Mouse (Mus musculus) liver, embryonic 13.5 days (tissue): Measurements from ENCODE around the gene Tcea2. TPM values are rescaled to one million over a fixed set of nuclear protein-coding genes. Genes with fewer than 3 reads are reported as not detected.
A peak's percentile ranks its signal among the peaks of the same experiment; 100 is the strongest.

Experiments
- ATAC-seq: fragments of 200-750 bp; cut with Nextera tagmentation; 2 replicates; pipeline ENCODE4 v1.8.0; 2017; ENCODE audit warnings: low read depth, mild to moderate bottlenecking, moderate number of reproducible peaks, moderate library complexity
- DNase-seq: peaks from one replicate; pipeline ENCODE4 v3.0.0; 2022
- H3K27ac ChIP-seq: fragments of 300-500 bp; sonication (generic); 2 replicates; pipeline ENCODE4 v1.5.1; 2015; ENCODE audit warnings: moderate library complexity, mild to moderate bottlenecking, inconsistent platforms
- H3K27me3 ChIP-seq: fragments of 300-500 bp; sonication (generic); 2 replicates; pipeline ENCODE4 v1.6.1; 2015; ENCODE audit warnings: mild to moderate bottlenecking, inconsistent platforms
- H3K36me3 ChIP-seq: fragments of 300-500 bp; sonication (generic); 2 replicates; pipeline ENCODE4 v1.6.1; 2015; ENCODE audit warnings: mild to moderate bottlenecking, inconsistent platforms
- H3K4me1 ChIP-seq: fragments of 300-500 bp; sonication (generic); replicated peaks from 2 replicates; pipeline ENCODE4 v1.6.1; 2015; ENCODE audit warnings: inconsistent platforms
- H3K4me2 ChIP-seq: fragments of 300-500 bp; sonication (generic); 2 replicates; pipeline ENCODE4 v1.6.1; 2015; ENCODE audit warnings: inconsistent platforms, mild to moderate bottlenecking, moderate library complexity
- H3K4me3 ChIP-seq: fragments of 300-500 bp; sonication (generic); replicated peaks from 2 replicates; pipeline ENCODE4 v1.5.1; 2015; ENCODE audit warnings: mild to moderate bottlenecking, inconsistent platforms
- H3K9ac ChIP-seq: fragments of 300-500 bp; sonication (generic); 2 replicates; pipeline ENCODE4 v1.6.1; 2015; ENCODE audit warnings: mild to moderate bottlenecking, inconsistent platforms
- H3K9me3 ChIP-seq: fragments of 300-500 bp; sonication (generic); replicated peaks from 2 replicates; pipeline ENCODE4 v1.6.1; 2016; ENCODE audit warnings: inconsistent platforms
- WGBS: fragments of 180-500 bp; shearing (Covaris S2); methylation state at CpG from one replicate; pipeline ENCODE4 v1.1.7; 2015; ENCODE audit not compliant: insufficient replicate concordance; 5-methylcytosine and 5-hydroxymethylcytosine counted together
- polyA plus RNA-seq: library from polyadenylated mRNA; unstranded; fragments of >200 nt; fragmentation: Nextera tagmentation; extraction: Ambion mirVana; gene quantifications from 2 replicates; pipeline ENCODE4 v1.2.1, GENCODE M21; 2015

Tcea2 gene
- polyA plus RNA-seq, 1 experiment from 2014 or later: 2.6 TPM

DNA sequence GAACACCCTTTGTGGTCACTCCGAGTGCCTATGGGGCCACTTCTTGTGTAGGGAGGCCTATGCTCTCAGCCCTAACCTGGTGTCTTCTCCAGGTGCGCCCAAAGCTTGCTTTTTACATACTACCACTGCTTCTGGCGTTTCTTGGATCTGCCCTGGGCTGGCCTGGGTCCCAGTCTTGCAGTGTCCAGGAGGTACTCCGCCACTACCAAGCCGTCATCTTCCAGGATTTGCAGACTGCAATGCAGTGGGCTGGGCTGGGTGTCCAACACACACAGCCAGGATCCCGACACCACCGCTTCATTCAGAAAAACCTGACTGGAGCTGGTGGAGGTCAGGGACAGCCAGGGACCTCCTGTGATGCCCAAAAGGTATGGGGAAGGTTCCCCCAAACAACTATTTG is 21.6 kb upstream of the Tcea2 start:
- no peak for DNase-seq
- no peak overlapping the region for H3K4me3 ChIP-seq
- no peak overlapping the region for H3K9ac ChIP-seq
- 66% methylated on average over 7 of the region's 7 CpGs for WGBS
- H3K27ac ChIP-seq: no peak overlapping the region
- peaks cover 31% of the 10 kb centered on the region for H3K36me3 ChIP-seq
- H3K27me3 ChIP-seq: no peaks in the 10 kb centered on the region
- no peak for ATAC-seq
- no peak overlapping the region for H3K4me2 ChIP-seq
- no peaks in the 10 kb centered on the region for H3K9me3 ChIP-seq
- H3K4me1 ChIP-seq: peaks cover 31% of the 10 kb centered on the region

DNA sequence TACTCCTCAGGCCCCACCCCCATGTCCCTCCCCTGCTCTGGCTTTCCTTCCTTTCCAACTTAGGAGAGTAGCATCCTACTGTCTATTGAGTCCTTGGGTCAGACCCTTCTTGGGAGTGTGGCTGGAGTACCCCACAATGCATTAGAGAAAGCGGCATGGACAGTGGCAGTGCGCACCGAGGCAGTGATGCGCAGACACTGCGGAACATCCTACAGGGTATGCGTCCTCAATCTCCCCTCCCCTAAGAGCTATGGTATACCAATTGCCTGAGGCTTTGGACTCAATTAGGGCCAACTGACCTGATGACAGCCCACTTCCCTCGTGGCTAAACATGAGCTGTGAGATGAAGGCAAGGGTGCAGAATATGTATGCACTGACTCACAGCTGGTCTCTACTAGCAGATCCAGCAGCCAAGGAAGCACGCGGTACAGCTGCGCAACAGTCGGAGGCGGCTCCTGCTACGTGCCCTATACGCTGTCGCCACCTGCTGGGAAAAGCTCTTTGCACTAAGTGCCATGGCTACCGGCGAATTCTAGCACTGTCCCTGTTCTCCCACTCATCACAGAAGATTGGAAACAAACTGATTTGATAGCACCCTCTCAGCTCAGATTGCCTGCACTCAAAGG is 21.1 kb upstream of the Tcea2 start:
- 31% methylated on average over 17 of the region's 17 CpGs for WGBS
- Histone ChIP-seq H3K27ac (no peak overlapping the region), H3K4me2 (0 out of 2 replicates have a peak overlapping the region, but pooled peaks have one; percentile 20)

DNA sequence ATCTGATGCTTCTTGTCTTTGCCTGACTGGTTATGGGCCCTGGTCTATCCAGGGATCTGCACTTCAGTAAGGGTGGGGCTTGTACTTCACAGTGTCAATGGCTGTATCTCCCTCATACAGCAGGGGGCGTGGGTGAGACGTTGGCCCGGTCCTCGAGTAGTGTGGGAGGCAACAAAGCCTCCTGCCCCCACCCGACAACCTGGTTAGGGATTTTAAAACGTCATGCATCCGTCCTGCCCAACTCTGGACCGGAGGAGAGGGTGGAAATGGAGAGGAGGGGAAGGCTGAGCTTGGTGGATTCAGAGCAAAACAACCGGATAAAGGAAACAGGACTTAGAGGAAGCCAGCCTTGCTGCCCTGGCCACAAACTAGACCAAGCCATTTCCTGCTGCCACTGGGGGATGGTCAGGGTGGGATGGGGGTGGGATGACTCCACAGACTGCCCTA is 20.5 kb upstream of the Tcea2 start:
- H3K27me3 ChIP-seq: no peaks in the 10 kb centered on the region
- DNase-seq (peak; percentile 61), ATAC-seq (peak; percentile 80)
- no peak overlapping the region for H3K9ac ChIP-seq
- no peaks in the 10 kb centered on the region for H3K9me3 ChIP-seq
- H3K4me3 ChIP-seq: no peak overlapping the region
- peaks cover 32% of the 10 kb centered on the region for H3K4me1 ChIP-seq
- H3K27ac ChIP-seq: no peak overlapping the region
- 3% methylated on average over 9 of the region's 9 CpGs for WGBS
- 0 out of 2 replicates have a peak overlapping the region, but pooled peaks have one; percentile 20 for H3K4me2 ChIP-seq
- peaks cover 22% of the 10 kb centered on the region for H3K36me3 ChIP-seq

More for the DNA sequence above, 21.1 kb upstream of the Tcea2 start:
- ATAC-seq (peak; percentile 71), DNase-seq (peak; percentile 38)
- H3K4me1 ChIP-seq: peaks cover 32% of the 10 kb centered on the region
- no peaks in the 10 kb centered on the region for H3K27me3 ChIP-seq
- peaks cover 26% of the 10 kb centered on the region for H3K36me3 ChIP-seq
- no peak overlapping the region for H3K4me3 ChIP-seq
- no peaks in the 10 kb centered on the region for H3K9me3 ChIP-seq
- no peak overlapping the region for H3K9ac ChIP-seq

DNA sequence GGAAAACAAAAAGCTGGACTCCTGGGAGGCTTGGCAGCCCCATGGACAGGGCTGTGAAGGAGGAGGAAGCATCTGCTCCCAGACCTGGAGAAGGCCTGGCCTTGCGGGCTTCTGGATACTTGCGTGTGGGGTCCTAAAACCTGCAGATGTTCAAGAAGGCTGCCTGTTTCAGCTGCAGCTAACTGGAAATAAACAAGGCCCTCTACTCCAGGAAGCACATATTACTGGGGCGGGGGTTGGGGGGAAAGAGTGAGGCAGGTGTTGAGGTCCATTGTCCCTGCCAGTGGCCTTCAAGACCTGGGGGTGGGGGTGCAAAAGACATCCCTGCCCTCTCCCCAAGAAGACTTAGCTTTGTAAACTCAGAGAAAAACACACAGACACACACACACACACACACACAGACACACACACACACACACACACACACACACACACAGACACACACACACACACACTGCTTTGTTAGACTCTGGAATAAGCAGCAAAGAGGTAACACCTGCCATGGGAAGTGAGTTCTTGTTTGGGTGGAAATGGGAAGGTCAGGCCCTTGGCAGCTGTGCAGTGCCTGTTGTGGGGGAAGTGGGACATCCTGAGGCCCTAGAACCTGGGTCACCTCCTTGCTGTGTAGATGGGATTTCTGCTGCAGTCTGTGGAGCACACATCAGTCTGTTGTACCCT is 17.4 kb upstream of the Tcea2 start:
- H3K4me3 ChIP-seq: no peak overlapping the region
- no peaks in the 10 kb centered on the region for H3K9me3 ChIP-seq
- 76% methylated on average over 3 of the region's 3 CpGs for WGBS
- H3K4me2 ChIP-seq: no peak overlapping the region
- H3K9ac ChIP-seq: no peak overlapping the region
- no peak for DNase-seq
- H3K36me3 ChIP-seq: no peaks in the 10 kb centered on the region
- peaks cover 27% of the 10 kb centered on the region for H3K4me1 ChIP-seq
- ATAC-seq: no peak; the same call in 1 of the 2 replicates
- peaks cover 2% of the 10 kb centered on the region for H3K27me3 ChIP-seq
- no peak overlapping the region for H3K27ac ChIP-seq

DNA sequence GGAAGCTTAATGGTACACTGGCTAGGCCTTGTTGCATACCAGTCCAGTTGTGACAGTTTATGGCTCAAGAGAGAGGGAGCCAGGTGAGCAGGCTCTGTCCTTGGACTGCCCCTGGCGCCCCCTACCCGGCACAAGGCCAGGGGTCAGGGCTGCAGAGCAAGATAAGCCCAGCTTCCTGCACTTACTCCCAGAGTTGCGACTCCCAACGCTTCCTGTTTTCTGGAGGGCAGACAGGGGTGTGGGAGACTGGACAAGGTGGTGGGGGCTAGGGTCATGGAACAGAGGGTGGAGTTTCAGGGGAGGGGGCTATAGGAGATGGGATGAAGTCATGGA is 16.8 kb upstream of the Tcea2 start:
- no peak overlapping the region for H3K27ac ChIP-seq
- peak; percentile 11; the same call in 1 of the 2 replicates for ATAC-seq
- no peak overlapping the region for H3K9ac ChIP-seq
- no peaks in the 10 kb centered on the region for H3K9me3 ChIP-seq
- H3K4me3 ChIP-seq: no peak overlapping the region
- no peak for DNase-seq
- no peaks in the 10 kb centered on the region for H3K36me3 ChIP-seq
- H3K4me1 ChIP-seq: peaks cover 27% of the 10 kb centered on the region
- peaks cover 7% of the 10 kb centered on the region for H3K27me3 ChIP-seq
- no peak overlapping the region for H3K4me2 ChIP-seq
- 17% methylated on average over 4 of the region's 4 CpGs for WGBS

DNA sequence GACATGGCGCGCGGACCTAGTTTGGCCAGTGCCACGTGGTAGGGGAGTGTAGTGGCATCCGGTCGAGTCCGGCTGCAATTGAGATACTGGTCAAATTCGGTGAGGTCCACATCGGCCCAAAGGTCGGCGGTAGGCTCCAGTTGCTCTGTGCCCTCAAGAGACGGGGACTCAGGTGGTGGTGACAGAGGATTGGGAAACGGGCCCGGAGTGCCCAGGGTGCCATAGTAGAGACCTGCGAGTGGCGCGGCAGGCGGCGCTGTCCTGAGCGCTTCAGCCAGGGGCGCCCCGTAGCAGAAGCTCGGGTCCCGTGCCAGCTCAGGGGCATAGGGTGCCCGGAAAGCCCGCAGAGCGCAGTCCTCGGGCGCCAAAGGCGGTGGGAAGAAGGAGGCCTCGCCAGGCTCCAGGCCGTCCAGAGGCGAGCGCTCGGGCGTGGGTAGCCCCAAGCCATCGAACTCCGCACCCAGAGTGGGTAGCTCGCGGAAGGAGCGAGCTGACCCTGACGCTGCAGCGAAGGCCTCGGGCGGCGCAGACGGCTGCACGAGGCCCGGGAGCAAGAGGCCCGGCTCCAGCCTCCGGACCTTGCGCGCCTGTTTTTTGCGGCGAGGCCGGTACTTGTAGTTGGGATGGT is 9.7 kb upstream of the Tcea2 start:
- H3K4me2 ChIP-seq: peak overlapping the region; percentile 54
- no peak overlapping the region for H3K27ac ChIP-seq
- 6% methylated on average over 56 of the region's 56 CpGs for WGBS

DNA sequence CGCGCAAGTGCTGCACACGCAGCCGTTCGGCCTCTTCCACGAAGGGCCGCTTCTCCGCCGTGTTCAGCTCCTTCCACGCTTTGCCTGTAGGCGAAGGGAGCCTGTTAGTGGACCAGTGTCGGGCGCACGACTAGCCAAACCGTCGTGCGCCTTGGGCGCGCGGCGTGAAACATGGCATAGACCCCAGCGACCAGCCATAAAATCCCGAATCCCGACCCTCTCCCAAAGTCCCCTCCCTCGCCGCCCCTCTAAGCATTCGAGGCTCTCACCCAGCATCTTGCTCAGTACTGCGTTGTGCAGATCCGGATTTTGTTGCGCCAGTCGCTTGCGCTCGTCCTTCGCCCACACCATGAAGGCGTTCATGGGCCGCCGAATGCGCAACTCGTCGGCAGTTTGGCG is 9.2 kb upstream of the Tcea2 start:
- no peak overlapping the region for H3K27ac ChIP-seq
- H3K4me2 ChIP-seq: peak overlapping the region; percentile 54
- H3K27me3 ChIP-seq: peaks cover 70% of the 10 kb centered on the region
- H3K4me1 ChIP-seq: peaks cover 19% of the 10 kb centered on the region
- ATAC-seq: no peak
- H3K9me3 ChIP-seq: no peaks in the 10 kb centered on the region
- peak overlapping the region; percentile 49 for H3K4me3 ChIP-seq
- 1% methylated on average over 41 of the region's 41 CpGs for WGBS
- no peak for DNase-seq
- no peaks in the 10 kb centered on the region for H3K36me3 ChIP-seq
- peak overlapping the region; percentile 39 for H3K9ac ChIP-seq

More for the DNA sequence above, 9.7 kb upstream of the Tcea2 start:
- H3K4me1 ChIP-seq: peaks cover 14% of the 10 kb centered on the region
- H3K36me3 ChIP-seq: no peaks in the 10 kb centered on the region
- H3K9me3 ChIP-seq: no peaks in the 10 kb centered on the region
- DNase-seq (no peak), ATAC-seq (no peak)
- peaks cover 70% of the 10 kb centered on the region for H3K27me3 ChIP-seq
- H3K9ac ChIP-seq: peak overlapping the region; percentile 39
- peak overlapping the region; percentile 49 for H3K4me3 ChIP-seq

DNA sequence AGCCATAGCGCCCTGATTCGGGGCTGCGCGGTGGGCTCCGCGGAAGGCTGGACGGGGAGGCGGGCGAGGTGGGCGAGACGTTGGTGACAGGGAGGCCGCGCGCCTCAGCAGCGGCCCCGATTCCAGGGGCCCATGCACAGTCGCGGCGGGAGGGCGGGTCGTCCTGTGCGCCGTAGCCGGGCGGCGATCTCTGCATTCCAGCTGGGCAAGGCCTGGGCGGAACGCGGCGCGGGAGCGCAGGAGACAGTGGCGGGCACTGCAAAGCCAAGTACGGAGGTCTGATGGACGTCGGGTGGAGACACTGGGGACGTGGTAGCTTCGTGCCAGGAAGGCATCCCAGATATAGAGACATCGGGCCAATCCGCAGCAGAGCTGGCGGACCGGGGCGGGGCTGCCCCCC is 8.8 kb upstream of the Tcea2 start, which contains the start of gene Sox18:
Sox18 (minus strand) TSS at position 315 of the 400 bp plus-strand sequence.
- peak within 1 kb of the TSS; percentile 54 for H3K4me2 ChIP-seq
- 3% methylated on average over 41 of the region's 43 CpGs for WGBS
- H3K9ac ChIP-seq: peak within 1 kb of the TSS; percentile 39

DNA sequence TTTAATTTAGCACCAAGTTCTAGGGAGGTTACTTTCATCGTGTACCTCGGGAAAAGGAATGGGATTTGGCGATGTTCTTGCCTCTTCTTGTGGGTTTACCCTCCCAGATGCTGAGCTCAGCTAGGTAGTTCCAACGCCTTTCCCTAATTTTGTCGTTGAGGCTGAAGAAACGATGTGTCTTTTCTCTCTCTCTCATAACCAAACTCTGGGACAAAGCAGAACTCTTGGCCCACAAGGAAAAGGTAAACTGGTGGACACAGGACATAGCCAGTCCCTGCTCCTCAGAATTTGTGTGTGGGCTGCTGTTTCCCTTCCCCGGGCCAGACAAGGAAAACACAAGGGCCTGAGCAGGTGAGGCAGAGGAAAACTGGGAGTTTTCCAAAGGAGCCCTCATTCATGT is 8.1 kb upstream of the Tcea2 start:
- H3K9ac ChIP-seq: no peak overlapping the region
- DNase-seq (no peak), ATAC-seq (no peak)
- peaks cover 70% of the 10 kb centered on the region for H3K27me3 ChIP-seq
- peaks cover 23% of the 10 kb centered on the region for H3K4me1 ChIP-seq
- 32% methylated on average over 7 of the region's 7 CpGs for WGBS
- no peaks in the 10 kb centered on the region for H3K9me3 ChIP-seq
- H3K4me3 ChIP-seq: no peak overlapping the region
- H3K36me3 ChIP-seq: no peaks in the 10 kb centered on the region
- no peak overlapping the region for H3K27ac ChIP-seq
- no peak overlapping the region for H3K4me2 ChIP-seq

More for the DNA sequence above, 8.8 kb upstream of the Tcea2 start, which contains the start of gene Sox18:
- DNase-seq (no peak), ATAC-seq (no peak)
- H3K27ac ChIP-seq: no peak within 1 kb of the TSS
- no peaks in the 10 kb centered on the region for H3K36me3 ChIP-seq
- peak within 1 kb of the TSS; percentile 49 for H3K4me3 ChIP-seq
- H3K4me1 ChIP-seq: peaks cover 23% of the 10 kb centered on the region
- no peaks in the 10 kb centered on the region for H3K9me3 ChIP-seq
- peaks cover 70% of the 10 kb centered on the region for H3K27me3 ChIP-seq

DNA sequence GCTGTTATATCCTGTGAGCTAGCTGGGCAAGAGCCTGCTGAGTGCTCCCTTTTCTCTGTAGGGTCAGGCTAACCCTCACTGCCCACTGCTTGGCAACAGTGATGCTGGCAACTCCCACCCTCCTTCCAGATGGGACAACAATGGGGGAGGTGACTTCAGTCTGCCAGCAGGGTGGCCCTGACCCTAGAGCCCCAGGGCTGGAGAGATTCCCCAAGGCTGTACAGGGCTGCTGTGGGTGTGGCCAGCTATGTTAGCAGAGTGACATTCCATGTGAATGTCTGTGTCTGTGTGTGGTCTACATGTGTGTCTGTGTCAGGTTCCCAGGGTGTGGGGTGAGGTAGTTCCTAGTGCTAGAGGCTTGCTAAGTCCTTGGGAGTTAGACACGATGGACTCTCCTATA is 6.6 kb upstream of the Tcea2 start:
- Histone ChIP-seq H3K9ac (no peak overlapping the region), H3K27ac (no peak overlapping the region), H3K36me3 (no peaks in the 10 kb centered on the region), H3K27me3 (peaks cover 61% of the 10 kb centered on the region), H3K4me1 (peaks cover 25% of the 10 kb centered on the region), H3K4me3 (no peak overlapping the region), H3K4me2 (no peak overlapping the region), H3K9me3 (no peaks in the 10 kb centered on the region)
- ATAC-seq (no peak), DNase-seq (no peak)
- 42% methylated on average over 1 of the region's 1 CpGs for WGBS

DNA sequence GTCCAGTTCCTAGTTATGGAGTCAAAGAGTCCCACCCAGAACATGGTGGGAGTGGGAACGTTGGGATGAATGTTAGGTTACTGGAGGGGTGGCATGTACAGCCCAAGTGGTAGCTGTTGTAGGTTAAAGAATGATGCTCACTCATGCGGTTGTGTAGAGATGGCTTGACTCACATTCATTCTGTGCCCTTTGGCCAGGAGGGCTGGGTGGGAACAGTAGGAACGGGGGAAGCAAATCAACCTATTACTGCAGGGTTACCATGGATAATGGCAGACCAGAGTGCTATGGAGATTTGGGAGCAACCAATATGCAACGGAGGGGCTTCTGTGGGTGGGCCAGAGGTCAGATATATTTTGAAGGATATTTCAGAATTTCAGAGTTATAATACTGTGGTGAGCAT is 5.2 kb upstream of the Tcea2 start:
- H3K36me3 ChIP-seq: no peaks in the 10 kb centered on the region
- no peaks in the 10 kb centered on the region for H3K9me3 ChIP-seq
- H3K4me1 ChIP-seq: peaks cover 35% of the 10 kb centered on the region
- no peak overlapping the region; the same call in 1 of the 2 replicates for H3K4me2 ChIP-seq
- no peak overlapping the region for H3K27ac ChIP-seq
- DNase-seq (no peak), ATAC-seq (no peak)
- no peak overlapping the region for H3K4me3 ChIP-seq
- no peak overlapping the region for H3K9ac ChIP-seq
- peaks cover 47% of the 10 kb centered on the region for H3K27me3 ChIP-seq
- WGBS: 64% methylated on average over 4 of the region's 4 CpGs
